Mouse (Mus musculus) lung, adult 2 months (tissue): ENCODE results near the gene Nav3.

ENCODE experiments used
- CTCF ChIP-seq: fragments of 200-500 bp; IDR thresholded peaks from 2 replicates; pipeline ENCODE4 v1.5.1; 2011; ENCODE audit warnings: mild to moderate bottlenecking, low read length, control low read depth; ENCODE audit not compliant: insufficient read depth
- POLR2A ChIP-seq: fragments of 200-500 bp; IDR thresholded peaks from 2 replicates; pipeline ENCODE4 v1.6.1; 2011; ENCODE audit warnings: low read depth, mild to moderate bottlenecking, control low read depth, low read length, borderline replicate concordance; ENCODE audit errors: extremely low read depth

- TF ChIP-seq POLR2A (no peak), CTCF (no peak)
These were observed at the start of gene Nav3 for GRCm38 (mm10) chr10:110455838-110456493.
